Mouse (Mus musculus) hindbrain, embryonic 13.5 days (tissue): ENCODE data around the gene Cuedc1. TPM values are rescaled to one million over a fixed set of nuclear protein-coding genes. Genes with fewer than 3 reads are reported as not detected.

Experiments
- ATAC-seq: fragments of 200-750 bp; cut with Nextera tagmentation; 2 replicates; pipeline ENCODE4 v1.8.0; 2017; ENCODE audit warnings: moderate TSS enrichment; ENCODE audit not compliant: low FRiP score
- H3K27ac ChIP-seq: fragments of 300-500 bp; sonication (generic); 2 replicates; pipeline ENCODE4 v1.5.1; 2015; ENCODE audit warnings: inconsistent platforms, mild to moderate bottlenecking, moderate library complexity
- H3K27me3 ChIP-seq: fragments of 300-500 bp; sonication (generic); 2 replicates; pipeline ENCODE4 v1.6.1; 2015; ENCODE audit warnings: mild to moderate bottlenecking, inconsistent platforms
- H3K36me3 ChIP-seq: fragments of 300-500 bp; sonication (generic); 2 replicates; pipeline ENCODE4 v1.6.1; 2015; ENCODE audit warnings: mild to moderate bottlenecking, inconsistent platforms
- H3K4me1 ChIP-seq: fragments of 300-500 bp; sonication (generic); replicated peaks from 2 replicates; pipeline ENCODE4 v1.6.1; 2015; ENCODE audit warnings: inconsistent platforms
- H3K4me2 ChIP-seq: fragments of 300-500 bp; sonication (generic); 2 replicates; pipeline ENCODE4 v1.6.1; 2015; ENCODE audit warnings: inconsistent platforms, mild to moderate bottlenecking, moderate library complexity
- H3K4me3 ChIP-seq: fragments of 300-500 bp; sonication (generic); 2 replicates; pipeline ENCODE4 v1.5.1; 2015; ENCODE audit warnings: mild to moderate bottlenecking, inconsistent platforms
- H3K9ac ChIP-seq: fragments of 300-500 bp; sonication (generic); 2 replicates; pipeline ENCODE4 v1.6.1; 2015; ENCODE audit warnings: mild to moderate bottlenecking, inconsistent platforms
- H3K9me3 ChIP-seq: fragments of 300-500 bp; sonication (generic); 2 replicates; pipeline ENCODE4 v1.6.1; 2016; ENCODE audit warnings: inconsistent platforms
- WGBS: fragments of 180-500 bp; shearing (Covaris S2); methylation state at CpG from one replicate; pipeline ENCODE4 v1.1.7; 2015; 5-methylcytosine and 5-hydroxymethylcytosine counted together
- polyA plus RNA-seq: library from polyadenylated mRNA; unstranded; fragments of >200 nt; fragmentation: Nextera tagmentation; extraction: Ambion mirVana; gene quantifications from 2 replicates; pipeline ENCODE4 v1.2.1, GENCODE M21; 2015

The Cuedc1 gene
- polyA plus RNA-seq, 1 experiment from 2014 or later: 49.5 TPM

DNA sequence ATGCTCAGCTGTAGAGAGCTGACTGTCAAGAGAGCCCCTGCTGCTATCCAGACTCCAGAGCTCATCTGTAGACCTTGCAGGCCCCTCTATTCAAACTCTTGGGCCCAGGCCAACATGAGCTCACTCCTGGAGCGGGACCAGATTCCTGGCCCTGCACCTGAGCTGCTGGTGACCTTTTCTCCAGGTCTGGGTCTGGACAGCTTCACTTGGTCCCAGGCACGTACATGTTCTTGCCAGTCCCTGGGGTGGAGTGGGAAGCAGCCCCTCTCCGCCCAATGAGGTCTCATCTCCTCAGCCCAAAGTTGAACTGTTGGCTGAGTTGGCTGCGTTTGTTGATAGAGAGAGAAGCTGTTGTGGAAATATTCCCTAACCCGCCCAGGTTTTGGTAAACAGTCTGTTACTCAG, 61.0 kb downstream of the Cuedc1 start:
- no peak overlapping the region for H3K4me3 ChIP-seq
- no peak overlapping the region for H3K4me2 ChIP-seq
- no peak overlapping the region for H3K9ac ChIP-seq
- peak overlapping the region; percentile 94 for H3K27ac ChIP-seq
- H3K4me1 ChIP-seq: peaks cover 71% of the 10 kb centered on the region
- no peak for ATAC-seq
- no peaks in the 10 kb centered on the region for H3K27me3 ChIP-seq
- WGBS: 70% methylated on average over 5 of the region's 5 CpGs
- no peaks in the 10 kb centered on the region for H3K9me3 ChIP-seq
- no peaks in the 10 kb centered on the region for H3K36me3 ChIP-seq

DNA sequence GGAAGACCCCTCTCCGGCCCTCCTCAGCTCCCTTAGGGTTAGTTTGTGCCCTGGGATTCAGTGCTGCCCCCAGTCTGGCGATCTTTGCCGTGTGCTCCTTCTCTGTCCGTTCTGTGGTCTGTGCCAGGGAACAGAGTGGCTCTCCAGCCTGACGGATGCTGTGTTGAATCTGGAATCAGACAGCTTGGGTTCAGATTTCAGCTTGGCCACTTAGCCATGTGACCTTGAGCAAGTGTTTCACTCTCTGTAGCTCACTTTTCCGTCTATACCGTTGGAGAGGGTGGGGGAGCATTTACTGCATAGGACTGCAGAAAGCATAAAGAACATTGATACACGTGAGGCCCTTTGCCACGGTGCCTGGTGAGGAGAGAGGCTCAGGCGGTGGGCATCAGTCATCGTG, 61.5 kb downstream of the Cuedc1 start:
- WGBS: 67% methylated on average over 11 of the region's 11 CpGs
- Histone ChIP-seq H3K4me1 (peaks cover 68% of the 10 kb centered on the region), H3K27me3 (no peaks in the 10 kb centered on the region), H3K4me3 (no peak overlapping the region), H3K9me3 (no peaks in the 10 kb centered on the region), H3K27ac (peak overlapping the region; percentile 94; the same call in 1 of the 2 replicates), H3K4me2 (no peak overlapping the region), H3K36me3 (no peaks in the 10 kb centered on the region), H3K9ac (peak overlapping the region; percentile 13; the same call in 1 of the 2 replicates)
- ATAC-seq: no peak

DNA sequence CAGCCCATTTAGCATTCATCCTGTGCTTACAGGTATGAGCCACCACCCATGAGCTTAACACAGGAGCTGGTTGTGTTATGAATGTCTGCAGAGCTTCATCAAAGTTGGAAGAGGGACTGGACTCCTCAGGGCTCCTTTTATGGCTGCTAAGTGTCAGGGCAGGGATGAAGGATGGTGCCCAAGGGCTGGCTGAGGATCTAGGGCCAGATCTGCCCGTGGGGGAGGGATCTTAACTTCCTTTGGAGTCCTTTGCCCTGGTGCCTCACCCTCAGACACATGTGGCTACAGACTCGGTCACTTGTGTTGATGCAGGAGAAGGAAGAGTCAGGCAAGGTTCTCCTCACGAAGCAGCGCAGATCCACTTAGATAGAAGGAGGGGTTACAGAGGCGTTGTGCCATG, 62.5 kb downstream of the Cuedc1 start:
- no peak for ATAC-seq
- H3K4me1 ChIP-seq: peaks cover 71% of the 10 kb centered on the region
- no peak overlapping the region for H3K4me3 ChIP-seq
- H3K9me3 ChIP-seq: no peaks in the 10 kb centered on the region
- peak overlapping the region; percentile 19; the same call in 1 of the 2 replicates for H3K9ac ChIP-seq
- no peaks in the 10 kb centered on the region for H3K36me3 ChIP-seq
- 44% methylated on average over 5 of the region's 5 CpGs for WGBS
- H3K27me3 ChIP-seq: no peaks in the 10 kb centered on the region
- peak overlapping the region; percentile 94 for H3K27ac ChIP-seq
- H3K4me2 ChIP-seq: peak overlapping the region; percentile 71

DNA sequence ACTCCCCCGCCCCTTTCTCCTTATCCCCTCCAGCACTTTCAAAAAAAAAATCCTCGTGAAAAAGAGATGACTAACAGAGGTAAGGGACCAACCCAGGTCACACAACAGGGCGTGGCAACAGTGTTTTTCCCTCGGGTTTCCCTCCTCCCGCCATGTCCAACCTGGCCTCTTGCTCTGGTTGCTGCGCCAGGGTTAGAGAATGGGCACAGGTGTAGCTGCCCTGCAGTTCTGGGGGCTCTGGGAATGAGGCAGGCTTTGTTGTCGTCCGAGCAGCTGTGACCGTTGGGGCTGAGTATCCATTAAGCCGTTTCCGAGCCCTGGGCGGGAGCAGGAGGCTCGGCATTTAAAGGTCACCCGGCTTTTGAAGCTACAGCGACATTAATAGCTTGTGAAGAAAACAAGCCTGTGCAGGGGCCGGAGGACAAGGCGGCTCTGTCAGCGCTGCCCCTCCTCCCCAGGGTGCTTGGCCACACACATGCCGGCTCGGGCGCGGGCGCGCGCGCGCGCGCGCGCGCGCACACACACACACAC, 63.3 kb downstream of the Cuedc1 start:
- H3K4me3 ChIP-seq: peak overlapping the region; percentile 40
- peaks cover 71% of the 10 kb centered on the region for H3K4me1 ChIP-seq
- H3K9ac ChIP-seq: peak overlapping the region; percentile 77
- under 1% methylated on average over 26 of the region's 33 CpGs for WGBS
- no peaks in the 10 kb centered on the region for H3K9me3 ChIP-seq
- H3K27ac ChIP-seq: peak overlapping the region; percentile 94
- no peaks in the 10 kb centered on the region for H3K27me3 ChIP-seq
- H3K4me2 ChIP-seq: peak overlapping the region; percentile 71
- ATAC-seq: peak; percentile 65; the same call in 1 of the 2 replicates
- no peaks in the 10 kb centered on the region for H3K36me3 ChIP-seq

DNA sequence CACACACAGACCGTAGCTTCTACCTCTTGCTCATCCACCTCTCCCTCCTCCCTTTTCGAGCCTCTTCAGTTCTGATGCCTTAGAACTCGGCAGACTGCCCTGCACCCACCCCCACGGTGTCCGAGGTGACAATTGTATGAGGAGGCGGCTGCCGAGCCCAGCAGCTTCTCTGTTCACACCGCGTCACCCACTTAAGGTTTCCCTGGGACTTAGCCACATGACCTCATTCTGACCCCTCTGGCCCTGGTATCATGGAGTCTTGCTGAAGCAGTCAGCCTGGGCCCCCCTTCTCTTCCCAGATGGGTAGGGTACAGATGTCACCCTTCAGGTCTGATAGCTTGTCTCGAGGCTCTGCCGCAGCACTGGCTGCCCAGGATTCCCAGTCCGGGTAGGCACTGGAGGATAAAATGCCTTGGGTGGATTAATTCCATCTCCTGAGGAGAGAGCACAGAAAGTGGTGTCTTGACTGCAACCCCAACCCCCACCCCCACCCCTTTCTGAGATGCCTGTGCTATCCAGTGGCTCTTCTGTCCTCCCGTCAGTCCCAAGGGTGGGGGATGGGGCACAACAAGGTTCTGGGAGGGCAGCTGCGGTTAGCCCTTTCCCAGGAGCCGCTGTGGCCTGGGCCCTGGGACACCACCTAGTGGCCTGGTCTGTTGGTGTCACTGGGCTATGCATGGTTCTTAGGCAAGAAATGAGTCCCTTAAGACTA, 63.9 kb downstream of the Cuedc1 start:
- Histone ChIP-seq H3K27ac (peak overlapping the region; percentile 94), H3K4me3 (peak overlapping the region; percentile 40), H3K9ac (peak overlapping the region; percentile 71), H3K4me1 (peaks cover 69% of the 10 kb centered on the region), H3K27me3 (no peaks in the 10 kb centered on the region), H3K9me3 (no peaks in the 10 kb centered on the region), H3K4me2 (peak overlapping the region; percentile 71), H3K36me3 (no peaks in the 10 kb centered on the region)
- WGBS: under 1% methylated on average over 13 of the region's 15 CpGs
- peak; percentile 59 for ATAC-seq

DNA sequence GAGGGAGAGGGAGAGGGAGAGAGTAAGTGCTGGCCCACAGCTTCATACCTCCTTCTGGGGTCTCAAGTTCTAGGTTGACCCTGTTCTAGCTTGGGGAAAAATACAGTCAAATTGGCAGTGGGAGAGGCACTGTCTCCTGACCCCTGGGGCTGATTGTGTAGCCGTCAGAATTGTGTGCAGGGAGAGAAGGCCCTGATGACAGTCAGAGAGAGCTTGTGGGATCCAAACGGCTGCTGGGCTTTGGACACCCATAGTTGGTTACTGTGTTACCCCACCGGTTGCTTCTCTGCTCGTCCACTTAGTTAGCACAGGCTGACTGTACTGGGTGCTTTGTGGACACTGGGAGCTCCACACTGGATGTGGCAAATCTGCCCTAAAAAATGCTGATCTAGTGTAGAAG, 64.9 kb downstream of the Cuedc1 start:
- peaks cover 66% of the 10 kb centered on the region for H3K4me1 ChIP-seq
- whole genome bisulfite sequencing: 48% methylated on average over 4 of the region's 4 CpGs

DNA sequence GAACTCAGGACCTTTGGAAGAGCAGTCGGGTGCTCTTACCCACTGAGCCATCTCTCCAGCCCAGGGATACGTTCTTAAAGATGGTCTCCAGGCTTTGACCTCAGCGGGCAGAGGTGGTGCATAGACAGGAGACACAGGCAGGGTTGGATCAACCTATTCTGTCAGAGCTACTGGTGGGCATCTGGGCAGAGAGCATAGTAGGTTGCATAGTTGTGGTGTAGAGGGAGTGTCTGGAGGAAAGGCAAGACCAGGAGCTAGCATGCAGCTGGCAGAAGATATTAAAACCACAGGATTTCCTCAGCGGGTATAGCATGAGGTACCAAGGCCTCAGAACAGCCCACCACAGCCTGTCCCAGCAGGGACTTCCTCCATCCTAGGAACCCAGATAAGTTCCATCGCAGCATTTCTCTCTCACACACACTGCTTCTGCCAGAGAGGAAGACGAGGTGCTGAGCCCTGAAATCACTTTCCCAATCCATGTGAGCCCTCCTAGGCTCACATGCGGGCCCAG, 66.4 kb downstream of the Cuedc1 start:
- peaks cover 5% of the 10 kb centered on the region; the same call in 1 of the 2 replicates for H3K27me3 ChIP-seq
- H3K9ac ChIP-seq: 0 out of 2 replicates have a peak overlapping the region, but pooled peaks have one; percentile 24
- no peak overlapping the region for H3K4me2 ChIP-seq
- H3K9me3 ChIP-seq: no peaks in the 10 kb centered on the region
- H3K4me1 ChIP-seq: peaks cover 64% of the 10 kb centered on the region
- no peak for ATAC-seq
- H3K27ac ChIP-seq: peak overlapping the region; percentile 44
- H3K36me3 ChIP-seq: no peaks in the 10 kb centered on the region
- H3K4me3 ChIP-seq: no peak overlapping the region
- WGBS: 83% methylated on average over 7 of the region's 7 CpGs

More for the DNA sequence above, 64.9 kb downstream of the Cuedc1 start:
- Histone ChIP-seq H3K36me3 (no peaks in the 10 kb centered on the region), H3K9me3 (no peaks in the 10 kb centered on the region), H3K9ac (no peak overlapping the region), H3K27ac (no peak overlapping the region; the same call in 1 of the 2 replicates), H3K27me3 (no peaks in the 10 kb centered on the region), H3K4me2 (no peak overlapping the region), H3K4me3 (no peak overlapping the region)
- ATAC-seq: no peak

DNA sequence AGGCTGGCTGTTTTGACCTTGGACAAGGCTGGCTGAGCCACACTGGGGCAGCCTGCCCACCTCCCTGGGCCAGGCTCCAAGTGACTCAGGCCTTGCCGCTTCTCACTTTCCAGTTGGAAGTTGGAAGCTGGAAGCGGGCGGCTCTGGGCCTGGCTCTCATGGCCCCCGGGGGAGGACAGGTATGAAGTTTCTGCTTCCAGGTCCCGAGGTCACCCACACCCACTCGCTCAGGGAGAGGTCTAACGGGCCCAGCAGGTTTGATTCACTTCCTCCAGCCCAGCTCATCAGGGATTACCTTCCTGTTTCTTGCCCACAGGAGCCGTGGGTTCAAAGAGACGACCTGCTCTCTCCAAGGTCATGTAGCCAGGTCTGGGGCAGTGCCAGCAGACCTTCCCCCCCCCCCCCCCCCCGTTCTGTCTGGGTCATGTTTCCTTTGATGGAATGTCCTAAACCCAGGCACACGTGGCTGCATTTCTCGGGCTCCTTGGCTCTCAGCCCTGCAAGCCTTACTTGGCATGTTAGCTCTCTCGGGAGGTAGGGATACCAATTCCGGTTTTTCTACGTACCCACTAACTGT, 67.0 kb downstream of the Cuedc1 start:
- Histone ChIP-seq H3K27me3 (peaks cover 11% of the 10 kb centered on the region), H3K27ac (peak overlapping the region; percentile 44), H3K9ac (0 out of 2 replicates have a peak overlapping the region, but pooled peaks have one; percentile 24), H3K9me3 (no peaks in the 10 kb centered on the region), H3K36me3 (no peaks in the 10 kb centered on the region), H3K4me3 (no peak overlapping the region), H3K4me1 (peaks cover 64% of the 10 kb centered on the region), H3K4me2 (no peak overlapping the region)
- WGBS: 51% methylated on average over 15 of the region's 15 CpGs
- no peak for ATAC-seq

DNA sequence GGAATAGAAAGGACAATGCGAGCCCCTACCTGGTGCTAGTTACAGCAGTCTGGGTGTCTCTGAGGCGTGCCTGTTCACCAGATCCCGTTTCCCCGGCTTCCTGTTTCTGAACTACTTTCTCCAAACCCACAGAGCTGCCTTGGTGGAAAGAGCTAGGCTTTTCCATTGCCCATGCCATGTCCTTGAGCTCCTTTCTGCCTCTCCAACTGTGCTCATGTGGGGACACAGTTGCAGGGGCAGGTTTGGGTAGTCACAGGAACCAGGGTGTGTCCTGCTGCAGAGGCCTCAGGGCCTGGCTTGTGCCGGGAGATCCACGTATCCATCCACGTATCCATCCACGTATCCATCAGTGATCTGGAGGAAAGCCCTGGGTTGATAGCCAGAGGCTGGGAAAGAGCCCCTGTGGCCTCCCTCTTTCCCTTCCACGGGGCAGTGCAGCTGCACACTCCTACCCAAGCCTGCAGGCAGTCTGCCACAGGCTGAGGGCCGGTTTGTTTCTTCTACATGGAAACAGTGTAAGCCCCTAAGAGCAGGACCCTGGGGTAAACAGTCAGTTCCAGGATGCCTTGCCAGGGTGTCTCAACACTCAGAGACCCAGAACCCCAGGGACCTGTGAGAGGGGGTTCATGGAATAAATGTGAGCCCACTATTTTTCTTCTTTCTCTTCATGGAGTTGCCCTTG, 68.0 kb downstream of the Cuedc1 start:
- Histone ChIP-seq H3K27ac (peak overlapping the region; percentile 63), H3K27me3 (peaks cover 19% of the 10 kb centered on the region), H3K4me2 (no peak overlapping the region), H3K9ac (peak overlapping the region; percentile 39; the same call in 1 of the 2 replicates), H3K4me1 (peaks cover 56% of the 10 kb centered on the region), H3K9me3 (no peaks in the 10 kb centered on the region), H3K36me3 (peaks cover 3% of the 10 kb centered on the region; the same call in 1 of the 2 replicates), H3K4me3 (no peak overlapping the region)
- 65% methylated on average over 10 of the region's 10 CpGs for WGBS
- ATAC-seq: no peak

DNA sequence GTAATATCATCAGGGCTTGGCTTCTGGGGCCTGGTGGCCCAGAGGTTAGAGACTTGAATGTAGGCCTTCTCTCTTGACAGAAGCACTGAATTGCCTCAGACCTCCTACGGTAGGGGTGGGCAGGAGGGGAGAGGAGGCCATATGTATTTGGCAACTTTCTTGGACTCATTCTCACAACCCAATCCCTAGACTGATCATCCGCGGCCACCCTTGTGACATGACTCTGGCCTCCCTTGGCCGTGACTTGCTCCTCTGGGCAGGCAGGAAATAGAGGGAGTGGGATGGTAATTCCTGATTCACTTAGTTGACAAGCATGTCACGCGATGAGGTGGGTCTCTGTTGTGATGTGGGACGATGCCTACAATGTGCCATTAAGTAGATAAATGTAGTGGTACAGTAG, 68.6 kb downstream of the Cuedc1 start:
- Histone ChIP-seq H3K9me3 (no peaks in the 10 kb centered on the region), H3K4me2 (no peak overlapping the region), H3K36me3 (peaks cover 3% of the 10 kb centered on the region; the same call in 1 of the 2 replicates), H3K4me1 (peaks cover 57% of the 10 kb centered on the region), H3K27me3 (peaks cover 19% of the 10 kb centered on the region), H3K9ac (no peak overlapping the region), H3K27ac (no peak overlapping the region; the same call in 1 of the 2 replicates), H3K4me3 (no peak overlapping the region)
- WGBS: 84% methylated on average over 7 of the region's 7 CpGs
- no peak for ATAC-seq

DNA sequence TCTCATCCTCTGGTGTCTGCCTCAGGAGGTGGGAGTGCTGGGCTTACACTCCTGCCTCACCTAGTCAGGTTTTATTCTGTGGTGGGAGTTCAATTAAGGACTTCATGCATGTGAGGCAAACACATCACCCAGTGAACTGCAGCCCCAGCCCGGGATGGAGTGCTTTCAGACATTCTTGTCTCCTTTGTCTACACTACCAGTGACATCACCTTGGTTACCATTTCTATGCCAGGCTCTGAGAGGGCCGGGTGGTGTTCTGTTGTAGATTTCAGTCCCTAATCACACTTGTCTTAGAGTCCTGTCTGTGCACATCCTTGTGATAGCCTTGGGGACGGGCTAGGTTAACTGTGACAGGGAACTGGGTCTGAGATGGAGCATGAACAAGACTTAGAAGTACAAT, 70.8 kb downstream of the Cuedc1 start:
- Histone ChIP-seq H3K4me1 (peaks cover 68% of the 10 kb centered on the region), H3K4me3 (no peak overlapping the region), H3K9me3 (no peaks in the 10 kb centered on the region), H3K4me2 (no peak overlapping the region), H3K9ac (no peak overlapping the region), H3K27me3 (peaks cover 19% of the 10 kb centered on the region), H3K36me3 (peaks cover 3% of the 10 kb centered on the region; the same call in 1 of the 2 replicates), H3K27ac (peak overlapping the region; percentile 26; the same call in 1 of the 2 replicates)
- peak; percentile 25; the same call in 1 of the 2 replicates for ATAC-seq
- 19% methylated on average over 3 of the region's 3 CpGs for WGBS
